Mouse (Mus musculus): Measurements from ENCODE around the gene Sohlh2. TPM values are rescaled to one million over a fixed set of nuclear protein-coding genes. Genes with fewer than 3 reads are reported as not detected.
A peak's percentile ranks its signal among the peaks of the same experiment; 100 is the strongest.

The Sohlh2 gene
- polyA plus RNA-seq, 1 experiment: not detected

GRCm38 (mm10) chr3:55226501-55227213 lies 44.8 kb downstream of the Sohlh2 start:
- no peak for DNase-seq (ENCODE audit: low read depth in 1 of 2, low spot score in 2 of 2)

GRCm38 (mm10) chr3:55227214-55227581 lies 45.4 kb downstream of the Sohlh2 start:
- TF ChIP-seq CTCF (IDR thresholded peaks at IDR 0.05; ENCODE audit: extremely low read depth, insufficient read depth, insufficient read length, insufficient replicate concordance): no peak
- no peak for TF ChIP-seq POLR2A (IDR thresholded peaks at IDR 0.05; ENCODE audit: low read depth, low read length)
- WGBS: 19% methylated on average over 4 of the region's 4 CpGs

More at GRCm38 (mm10) chr3:55226501-55227213, 44.8 kb downstream of the Sohlh2 start:
- Histone ChIP-seq H3K27me3 (ENCODE audit: control insufficient read depth, insufficient read depth, low read length) (no peaks in the 10 kb centered on the region), H3K4me1 (ENCODE audit: control insufficient read depth, insufficient read depth, insufficient read length) (no peaks in the 10 kb centered on the region), H3K4me3 (ENCODE audit: extremely low read depth, insufficient read depth, insufficient read length) (no peak overlapping the region), H3K36me3 (ENCODE audit: control insufficient read depth, insufficient read depth, low read length) (no peaks in the 10 kb centered on the region), H3K27ac (ENCODE audit: insufficient read depth, low read length) (no peak overlapping the region)
- WGBS: 49% methylated on average over 18 of the region's 18 CpGs
- TF ChIP-seq POLR2A (IDR thresholded peaks at IDR 0.05; ENCODE audit: low read depth, low read length) (no peak), CTCF (IDR thresholded peaks at IDR 0.05; ENCODE audit: extremely low read depth, insufficient read depth, insufficient read length, insufficient replicate concordance) (no peak)

GRCm38 (mm10) chr3:55241730-55242421 lies 60.0 kb downstream of the Sohlh2 start, which contains the start of gene Dclk1:
TSS of gene Dclk1 (plus strand) at chr3:55242364.
- no peak for DNase-seq (ENCODE audit: low read depth in 1 of 2, low spot score in 2 of 2)
- WGBS: 45% methylated on average over 10 of the region's 10 CpGs
- H3K27me3 ChIP-seq (ENCODE audit: control insufficient read depth, insufficient read depth, low read length): no peaks in the 10 kb centered on the region
- no peaks in the 10 kb centered on the region for H3K4me1 ChIP-seq (ENCODE audit: control insufficient read depth, insufficient read depth, insufficient read length)
- peak within 1 kb of the TSS; percentile 17; the same call in 1 of the 2 replicates for H3K4me3 ChIP-seq (ENCODE audit: extremely low read depth, insufficient read depth, insufficient read length)
- no peak for TF ChIP-seq POLR2A (IDR thresholded peaks at IDR 0.05; ENCODE audit: low read depth, low read length)
- no peaks in the 10 kb centered on the region for H3K36me3 ChIP-seq (ENCODE audit: control insufficient read depth, insufficient read depth, low read length)
- no peak within 1 kb of the TSS for H3K27ac ChIP-seq (ENCODE audit: insufficient read depth, low read length)

More at GRCm38 (mm10) chr3:55227214-55227581, 45.4 kb downstream of the Sohlh2 start:
- Histone ChIP-seq H3K27me3 (ENCODE audit: control insufficient read depth, insufficient read depth, low read length) (no peaks in the 10 kb centered on the region), H3K36me3 (ENCODE audit: control insufficient read depth, insufficient read depth, low read length) (no peaks in the 10 kb centered on the region), H3K4me1 (ENCODE audit: control insufficient read depth, insufficient read depth, insufficient read length) (no peaks in the 10 kb centered on the region), H3K27ac (ENCODE audit: insufficient read depth, low read length) (no peak overlapping the region), H3K4me3 (ENCODE audit: extremely low read depth, insufficient read depth, insufficient read length) (no peak overlapping the region)
- DNase-seq (ENCODE audit: low read depth in 1 of 2, low spot score in 2 of 2): no peak

GRCm38 (mm10) chr3:55242422-55243055 lies 60.7 kb downstream of the Sohlh2 start:
- 5% methylated on average over 45 of the region's 45 CpGs for WGBS
- TF ChIP-seq POLR2A (IDR thresholded peaks at IDR 0.05; ENCODE audit: low read depth, low read length): no peak
- no peak for TF ChIP-seq CTCF (IDR thresholded peaks at IDR 0.05; ENCODE audit: extremely low read depth, insufficient read depth, insufficient read length, insufficient replicate concordance)
- H3K4me3 ChIP-seq (ENCODE audit: extremely low read depth, insufficient read depth, insufficient read length): peak overlapping the region; percentile 17; the same call in 1 of the 2 replicates
- no peaks in the 10 kb centered on the region for H3K4me1 ChIP-seq (ENCODE audit: control insufficient read depth, insufficient read depth, insufficient read length)
- H3K27me3 ChIP-seq (ENCODE audit: control insufficient read depth, insufficient read depth, low read length): no peaks in the 10 kb centered on the region
- H3K27ac ChIP-seq (ENCODE audit: insufficient read depth, low read length): no peak overlapping the region
- no peak for DNase-seq (ENCODE audit: low read depth in 1 of 2, low spot score in 2 of 2)
- no peaks in the 10 kb centered on the region for H3K36me3 ChIP-seq (ENCODE audit: control insufficient read depth, insufficient read depth, low read length)

GRCm38 (mm10) chr3:55243056-55243471 lies 61.2 kb downstream of the Sohlh2 start:
- no peaks in the 10 kb centered on the region for H3K27me3 ChIP-seq (ENCODE audit: control insufficient read depth, insufficient read depth, low read length)
- peak overlapping the region; percentile 17; the same call in 1 of the 2 replicates for H3K4me3 ChIP-seq (ENCODE audit: extremely low read depth, insufficient read depth, insufficient read length)
- no peaks in the 10 kb centered on the region for H3K4me1 ChIP-seq (ENCODE audit: control insufficient read depth, insufficient read depth, insufficient read length)
- TF ChIP-seq CTCF (IDR thresholded peaks at IDR 0.05; ENCODE audit: extremely low read depth, insufficient read depth, insufficient read length, insufficient replicate concordance) (no peak), POLR2A (IDR thresholded peaks at IDR 0.05; ENCODE audit: low read depth, low read length) (no peak)
- H3K36me3 ChIP-seq (ENCODE audit: control insufficient read depth, insufficient read depth, low read length): no peaks in the 10 kb centered on the region
- WGBS: 16% methylated on average over 8 of the region's 8 CpGs
- no peak overlapping the region for H3K27ac ChIP-seq (ENCODE audit: insufficient read depth, low read length)
- DNase-seq (ENCODE audit: low read depth in 1 of 2, low spot score in 2 of 2): no peak

- no peak for DNase-seq (ENCODE audit: low read depth in 1 of 2, low spot score in 2 of 2)
- 78% methylated on average over 6 of the region's 6 CpGs for WGBS
- TF ChIP-seq CTCF (IDR thresholded peaks at IDR 0.05; ENCODE audit: extremely low read depth, insufficient read depth, insufficient read length, insufficient replicate concordance): no peak
- Histone ChIP-seq H3K4me1 (ENCODE audit: control insufficient read depth, insufficient read depth, insufficient read length) (no peaks in the 10 kb centered on the region), H3K27me3 (ENCODE audit: control insufficient read depth, insufficient read depth, low read length) (no peaks in the 10 kb centered on the region), H3K4me3 (ENCODE audit: extremely low read depth, insufficient read depth, insufficient read length) (no peak overlapping the region), H3K27ac (ENCODE audit: insufficient read depth, low read length) (no peak overlapping the region), H3K36me3 (ENCODE audit: control insufficient read depth, insufficient read depth, low read length) (no peaks in the 10 kb centered on the region)
Measured at GRCm38 (mm10) chr3:55244087-55244486, 62.3 kb downstream of the Sohlh2 start.
